Mouse (Mus musculus) inflammation-experienced regulatory T-cells, adult 6 months (primary cell): ENCODE results near the gene Gm11564. TPM values are rescaled to one million over a fixed set of nuclear protein-coding genes. Genes with fewer than 3 reads are reported as not detected.
"Not testable (repeated sequence)": the region's sequence is repeated elsewhere in the genome, so short reads cannot be mapped to it uniquely, and the experiment has no call there.

Source experiments
- ATAC-seq: one replicate; pipeline ENCODE4 v1.8.0; 2017
- polyA plus RNA-seq, 3 experiments: library from polyadenylated mRNA; unstranded; fragments of 100-300 nt; shearing (Covaris generic); gene quantifications; one replicate each; pipeline ENCODE4 v1.2.1; 2017

Gene Gm11564
- polyA plus RNA-seq = not detected

DNA sequence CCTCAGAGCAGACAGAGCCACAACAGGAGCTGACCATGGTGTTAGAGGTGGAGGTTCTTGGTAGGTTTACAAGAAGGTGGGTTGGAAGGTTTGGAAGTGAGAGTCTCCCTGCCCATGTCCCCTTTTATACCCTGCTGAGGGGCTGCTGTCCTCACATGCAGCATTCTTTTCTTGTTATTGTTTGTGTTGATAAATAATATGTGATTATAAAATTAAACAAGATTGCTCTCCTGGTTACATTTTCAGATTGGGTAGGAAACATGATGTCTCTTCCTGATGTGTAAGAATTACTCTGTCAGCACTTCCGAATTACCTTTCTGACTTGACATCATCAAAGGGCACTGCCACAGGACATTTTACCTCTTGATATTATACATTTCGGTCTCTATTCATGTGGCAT is at the start of gene Gm11564:
TSS of gene Gm11564 (minus strand) at position 101 of the 400 bp plus-strand sequence.
- ATAC-seq = not testable (repeated sequence)

GRCm38 (mm10) chr11:99864176-99864575 is 48.7 kb upstream of the Gm11564 start, which contains the start of gene Gm11559:
Gene Gm11559 (plus strand): TSS chr11:99864476.
- not testable (repeated sequence) for ATAC-seq

- ATAC-seq = no peak
These were observed 43.3 kb upstream of the Gm11564 start for GRCm38 (mm10) chr11:99858761-99859160.

DNA sequence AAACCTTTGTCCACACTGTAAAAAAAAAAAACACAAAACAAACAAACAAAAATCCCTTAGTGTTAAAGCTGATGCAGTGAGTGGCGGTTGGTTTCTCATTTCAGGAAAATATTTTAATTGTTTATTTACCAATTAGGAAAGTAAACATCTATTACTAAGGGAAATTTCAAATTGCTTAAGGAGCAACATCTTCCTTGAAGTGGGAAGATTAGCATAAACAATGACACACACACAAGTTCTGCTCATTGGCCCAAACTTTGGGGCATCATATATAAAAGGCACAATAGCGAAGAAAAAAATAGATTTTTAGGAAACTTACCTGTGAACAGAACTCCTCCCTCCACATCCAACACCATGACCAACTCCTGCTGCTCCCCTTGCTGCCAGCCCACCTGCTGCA is 42.2 kb upstream of the Gm11564 start, which contains the start of gene Gm11568:
TSS of gene Gm11568 (plus strand) at position 301 of the 400 bp plus-strand sequence.
- ATAC-seq = no peak

GRCm38 (mm10) chr11:99854121-99854520 is 38.7 kb upstream of the Gm11564 start:
- no peak for ATAC-seq

GRCm38 (mm10) chr11:99851508-99851907 is 36.0 kb upstream of the Gm11564 start, which contains the start of gene Krtap4-16:
Gene Krtap4-16 (minus strand): TSS chr11:99851608.
- no peak for ATAC-seq

DNA sequence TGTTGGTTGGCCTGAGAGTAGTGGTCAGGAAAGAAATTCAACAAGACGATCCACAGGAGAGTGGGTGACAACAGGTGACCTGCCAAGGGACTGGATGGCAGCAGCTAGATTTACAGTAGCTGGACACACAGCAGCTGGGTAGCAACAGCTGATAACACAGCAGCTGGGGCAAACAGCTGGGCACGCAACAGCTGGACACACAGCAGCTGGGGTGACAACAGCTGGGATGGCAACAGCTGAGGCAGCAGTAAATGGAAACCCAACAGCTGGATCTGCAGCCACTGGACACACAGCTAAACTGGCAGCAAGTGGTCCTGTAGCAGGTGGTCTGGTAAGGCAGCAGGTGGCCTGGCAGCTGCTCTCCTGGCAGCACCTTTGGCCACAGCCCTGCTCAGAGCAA is 31.3 kb upstream of the Gm11564 start:
- no peak for ATAC-seq

DNA sequence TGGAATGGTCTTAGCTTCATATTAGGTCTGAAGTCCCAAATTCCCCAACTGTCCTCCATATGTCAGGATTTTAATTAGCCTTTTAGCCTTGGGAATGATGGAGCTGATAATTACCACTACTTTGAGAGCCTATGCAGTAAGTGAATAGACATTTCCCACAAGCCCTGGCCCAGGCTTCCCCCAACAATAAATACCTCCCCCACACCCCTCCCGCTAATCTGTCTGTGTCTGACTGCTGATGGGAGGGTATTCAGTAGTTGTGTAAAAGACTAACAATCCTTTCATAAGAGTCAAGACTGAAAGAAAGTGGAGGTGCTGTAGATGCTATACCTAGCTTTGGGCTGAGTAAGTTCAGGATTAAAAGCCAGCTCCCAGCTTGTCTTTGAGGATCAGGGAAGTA is 26.7 kb upstream of the Gm11564 start:
- ATAC-seq = no peak

- ATAC-seq = no peak
These were observed 22.5 kb upstream of the Gm11564 start, which contains the start of gene 2300003K06Rik for GRCm38 (mm10) chr11:99837966-99838365. Gene 2300003K06Rik (minus strand): TSS chr11:99838066.

DNA sequence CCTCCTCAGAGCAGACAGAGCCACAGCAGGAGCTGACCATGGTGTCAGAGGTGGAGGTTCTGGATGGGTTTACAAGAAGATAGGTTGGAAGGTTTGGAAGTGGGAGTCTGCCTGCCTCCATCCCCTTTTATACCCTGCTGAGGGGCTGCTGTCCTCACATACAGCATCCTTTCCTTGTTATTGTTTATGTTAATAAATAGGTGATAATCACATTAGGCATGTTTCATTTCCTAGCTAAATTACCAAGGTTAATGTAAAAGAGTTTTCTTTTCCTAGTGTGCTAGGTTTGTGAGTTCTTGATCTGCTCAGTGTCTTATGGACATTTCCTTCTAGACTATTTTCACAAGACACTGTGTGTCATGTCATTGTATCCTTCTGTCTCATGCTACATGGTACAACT is 5.7 kb downstream of the Gm11564 start, which contains the start of gene Krtap4-13:
TSS of gene Krtap4-13 (minus strand) at position 101 of the 400 bp plus-strand sequence.
- ATAC-seq = not testable (repeated sequence)

DNA sequence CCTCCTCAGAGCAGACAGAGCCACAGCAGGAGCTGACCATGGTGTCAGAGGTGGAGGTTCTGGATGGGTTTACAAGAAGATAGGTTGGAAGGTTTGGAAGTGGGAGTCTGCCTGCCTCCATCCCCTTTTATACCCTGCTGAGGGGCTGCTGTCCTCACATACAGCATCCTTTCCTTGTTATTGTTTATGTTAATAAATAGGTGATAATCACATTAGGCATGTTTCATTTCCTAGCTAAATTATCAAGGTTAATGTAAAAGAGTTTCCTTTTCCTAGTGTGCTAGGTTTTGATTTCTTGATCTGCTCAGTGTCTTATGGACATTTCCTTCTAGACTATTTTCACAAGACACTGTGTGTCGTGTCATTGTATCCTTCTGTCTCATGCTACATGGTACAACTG is 11.1 kb downstream of the Gm11564 start, which contains the start of gene Gm11554:
TSS of gene Gm11554 (minus strand) at position 101 of the 400 bp plus-strand sequence.
- not testable (repeated sequence) for ATAC-seq

- ATAC-seq = not testable (repeated sequence)
These were observed 16.6 kb downstream of the Gm11564 start, which contains the start of gene Gm11569 for GRCm38 (mm10) chr11:99798832-99799231. Gene Gm11569 (minus strand): TSS chr11:99798932.

DNA sequence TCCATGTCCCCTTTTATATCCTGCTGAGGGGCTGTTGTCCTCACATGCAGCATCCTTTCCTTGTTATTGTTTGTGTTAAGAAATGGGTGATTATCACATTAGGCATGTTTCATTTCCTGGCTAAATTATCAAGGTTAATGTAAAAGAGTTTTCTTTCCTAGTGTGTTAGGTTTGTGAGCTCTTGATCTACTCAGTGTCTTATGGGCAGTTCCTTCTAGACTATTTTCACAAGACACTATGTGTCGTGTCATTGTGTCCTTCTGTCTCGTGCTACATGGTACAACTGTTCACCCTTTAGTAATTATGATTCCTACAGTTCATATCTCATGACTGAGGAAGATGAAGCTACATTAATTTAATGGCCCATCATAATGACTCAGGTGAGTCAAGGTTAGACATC is 22.1 kb downstream of the Gm11564 start, which contains the start of gene Gm11596:
TSS of gene Gm11596 (minus strand) at position 101 of the 400 bp plus-strand sequence.
- no peak for ATAC-seq

DNA sequence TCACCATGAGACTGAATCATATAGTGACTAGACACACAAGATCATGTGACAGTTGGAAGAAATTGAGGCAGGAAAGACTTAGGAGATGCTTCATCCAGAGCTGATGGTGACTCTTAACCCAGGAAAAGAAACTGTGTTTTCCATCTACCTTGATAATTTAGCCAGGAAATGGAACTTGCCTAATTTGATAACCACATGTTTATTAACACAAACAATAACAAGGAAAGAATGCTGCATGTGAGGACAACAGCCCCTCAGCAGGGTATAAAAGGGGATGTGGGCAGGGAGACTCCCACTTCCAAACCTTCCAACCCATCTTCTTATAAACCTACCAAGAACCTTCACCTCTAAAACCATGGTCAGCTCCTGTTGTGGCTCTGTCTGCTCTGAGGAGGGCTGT is 30.6 kb downstream of the Gm11564 start, which contains the start of gene Krtap4-9:
TSS of gene Krtap4-9 (plus strand) at position 301 of the 400 bp plus-strand sequence.
- ATAC-seq = not testable (repeated sequence)

- no peak for ATAC-seq
These were observed 34.9 kb downstream of the Gm11564 start, which contains the start of gene Krtap4-8 for GRCm38 (mm10) chr11:99780604-99781003. Gene Krtap4-8 (minus strand): TSS chr11:99780704.

- ATAC-seq = no peak
These were observed 37.1 kb downstream of the Gm11564 start for GRCm38 (mm10) chr11:99778401-99778800.

GRCm38 (mm10) chr11:99772813-99773212 is 42.7 kb downstream of the Gm11564 start, which contains the start of gene Gm11595:
Gene Gm11595 (minus strand): TSS chr11:99772913.
- not testable (repeated sequence) for ATAC-seq

- no peak for ATAC-seq
These were observed 47.1 kb downstream of the Gm11564 start for GRCm38 (mm10) chr11:99768410-99768809.

Other genes starting within 250 kb of the Gm11564 start
- gene Krtap3-1, start 249.0 kb downstream of the Gm11564 start, polyA plus RNA-seq = not detected
- not detected for gene Krtap1-5, start 234.7 kb downstream of the Gm11564 start, polyA plus RNA-seq
- not detected for gene Krtap1-4, start 232.0 kb downstream of the Gm11564 start, polyA plus RNA-seq
- gene Krtap1-3, start 224.3 kb downstream of the Gm11564 start, polyA plus RNA-seq = not detected
- not detected for gene Krtap9-3, start 217.6 kb downstream of the Gm11564 start, polyA plus RNA-seq
- gene Gm11938, start 212.4 kb downstream of the Gm11564 start, polyA plus RNA-seq = not detected
- gene Gm11937, start 205.5 kb downstream of the Gm11564 start, polyA plus RNA-seq = not detected
- gene Krtap2-4, start 200.8 kb downstream of the Gm11564 start, polyA plus RNA-seq = not detected
- gene Gm11562, start 195.2 kb downstream of the Gm11564 start, polyA plus RNA-seq = not detected
- gene Krtap4-1, start 187.4 kb downstream of the Gm11564 start, polyA plus RNA-seq = not detected
- not detected for gene Krtap4-2, start 180.6 kb downstream of the Gm11564 start, polyA plus RNA-seq
- gene Krtap4-7, start 171.6 kb downstream of the Gm11564 start, polyA plus RNA-seq = not detected
- not detected for gene Gm11555, start 165.4 kb downstream of the Gm11564 start, polyA plus RNA-seq
- gene Gm11563, start 156.7 kb downstream of the Gm11564 start, polyA plus RNA-seq = not detected
- not detected for gene Krtap4-6, start 149.7 kb downstream of the Gm11564 start, polyA plus RNA-seq
- not detected for gene Gm14190, start 124.9 kb downstream of the Gm11564 start, polyA plus RNA-seq
- gene Gm14180, start 81.4 kb downstream of the Gm11564 start, polyA plus RNA-seq = not detected
- not detected for gene Gm11595, start 42.8 kb downstream of the Gm11564 start, polyA plus RNA-seq
- gene Krtap4-8, start 35.0 kb downstream of the Gm11564 start, polyA plus RNA-seq = not detected
- not detected for gene Krtap4-9, start 30.5 kb downstream of the Gm11564 start, polyA plus RNA-seq
- not detected for gene Gm11596, start 22.2 kb downstream of the Gm11564 start, polyA plus RNA-seq
- gene Gm11569, start 16.7 kb downstream of the Gm11564 start, polyA plus RNA-seq = not detected
- not detected for gene Gm11554, start 11.2 kb downstream of the Gm11564 start, polyA plus RNA-seq
- not detected for gene Krtap4-13, start 5.8 kb downstream of the Gm11564 start, polyA plus RNA-seq
- not detected for gene 2300003K06Rik, start 22.4 kb upstream of the Gm11564 start, polyA plus RNA-seq
- not detected for gene Krtap4-16, start 35.9 kb upstream of the Gm11564 start, polyA plus RNA-seq
- gene Gm11568, start 42.3 kb upstream of the Gm11564 start, polyA plus RNA-seq = not detected
- gene Gm11559, start 48.8 kb upstream of the Gm11564 start, polyA plus RNA-seq = not detected
- not detected for gene Krtap9-1, start 57.7 kb upstream of the Gm11564 start, polyA plus RNA-seq
- not detected for gene Gm11567, start 63.5 kb upstream of the Gm11564 start, polyA plus RNA-seq
- not detected for gene Krtap31-1, start 92.3 kb upstream of the Gm11564 start, polyA plus RNA-seq
- gene Gm11565, start 99.1 kb upstream of the Gm11564 start, polyA plus RNA-seq = not detected
- gene Krtap31-2, start 120.6 kb upstream of the Gm11564 start, polyA plus RNA-seq = not detected
- not detected for gene Krtap9-5, start 132.8 kb upstream of the Gm11564 start, polyA plus RNA-seq
- not detected for gene Krtap29-1, start 163.4 kb upstream of the Gm11564 start, polyA plus RNA-seq
- gene Krtap16-1, start 170.9 kb upstream of the Gm11564 start, polyA plus RNA-seq = not detected
- not detected for gene Krtap17-1, start 178.3 kb upstream of the Gm11564 start, polyA plus RNA-seq
- not detected for gene Krt33a, start 200.5 kb upstream of the Gm11564 start, polyA plus RNA-seq
- not detected for gene Krt33b, start 214.2 kb upstream of the Gm11564 start, polyA plus RNA-seq
- gene Krt34, start 225.9 kb upstream of the Gm11564 start, polyA plus RNA-seq = not detected
- not detected for gene Krt31, start 234.9 kb upstream of the Gm11564 start, polyA plus RNA-seq